Mouse (Mus musculus): Measurements from ENCODE around the gene Fam161a.
"Not testable (repeated sequence)": the region's sequence is repeated elsewhere in the genome, so short reads cannot be mapped to it uniquely, and the experiment has no call there.

- not testable (repeated sequence) for TF ChIP-seq CTCF, EP300 (IDR thresholded peaks at IDR 0.05; ENCODE audit: low read depth)
Measured at GRCm38 (mm10) chr11:23068986-23069385, 61.7 kb downstream of the Fam161a start.
